In the genomic region with DNA sequence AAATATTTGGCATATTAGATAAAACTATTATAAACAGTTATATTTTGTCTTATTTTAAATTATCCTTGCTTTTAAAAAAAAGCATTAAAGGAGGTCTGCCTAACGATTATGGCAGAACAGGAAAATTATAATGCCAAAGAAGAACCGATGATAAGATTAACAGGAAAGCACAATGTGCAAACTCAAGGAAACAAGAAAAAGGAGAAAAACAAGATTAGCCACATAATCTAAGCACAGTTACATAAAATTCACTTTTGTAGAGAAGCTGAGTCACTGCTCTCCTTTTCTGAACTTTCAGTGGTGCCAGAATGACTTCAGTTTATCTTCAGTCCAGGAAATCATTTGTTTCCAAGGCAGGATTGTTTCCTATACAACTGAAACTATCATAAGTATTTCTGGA, we compare ENCODE assay signal across 24 mouse cellular contexts.
A peak's percentile ranks its signal among the peaks of the same experiment; 100 is the strongest.
DNase-seq lines count a peak whose midpoint lies in the region; ATAC-seq and TF ChIP-seq lines count a peak whose summit lies in the region.
"Had no signal": no experiment of that assay in that cellular context is flagged by ENCODE, and none has a peak within 500 bp of the region (broad histone marks: within the 10 kb centered on the region; RNA-seq: fewer than 3 reads in every experiment).

No protein-coding gene starts in this region.

- no peaks in the 10 kb centered on the region for H3K9me3 ChIP-seq in MEL (replicated peaks; ENCODE audit: insufficient read depth, low read length)
- no peaks in the 10 kb centered on the region for H3K9me3 ChIP-seq in intestine, embryonic 15.5 days
- no peaks in the 10 kb centered on the region for H3K9me3 ChIP-seq in midbrain, embryonic 11.5 days (ENCODE audit: control insufficient read depth, low read length)
- H3K9me3 ChIP-seq: G1E had no signal

- no peaks in the 10 kb centered on the region; a peak in 1 of 4 replicates for H3K36me3 ChIP-seq in MEL (ENCODE audit: control insufficient read depth in 1 of 2, insufficient read depth in 2 of 2, low read length in 2 of 2)
- no peaks in the 10 kb centered on the region for H3K36me3 ChIP-seq in intestine, embryonic 15.5 days
- H3K36me3 ChIP-seq in midbrain, embryonic 11.5 days (ENCODE audit: control insufficient read depth, insufficient read depth, low read length): no peaks in the 10 kb centered on the region
- H3K36me3 ChIP-seq: G1E had no signal

- H3K4me1 ChIP-seq in MEL (ENCODE audit: control insufficient read depth in 1 of 2, insufficient read depth in 2 of 2, low read length in 2 of 2): peaks cover 0 to 4% of the 10 kb centered on the region in 2 experiments; a peak in 2 of 4 replicates
- H3K4me1 ChIP-seq in intestine, embryonic 15.5 days (replicated peaks): no peaks in the 10 kb centered on the region
- no peaks in the 10 kb centered on the region for H3K4me1 ChIP-seq in midbrain, embryonic 11.5 days (ENCODE audit: control insufficient read depth, insufficient read depth, low read length)

- H3K79me2 ChIP-seq in MEL (ENCODE audit: control insufficient read depth, insufficient read depth, low read length, poor library complexity): no peaks in the 10 kb centered on the region

- 79% methylated on average over 2 of the region's 2 CpGs for WGBS in intestine, embryonic 15.5 days
- WGBS in midbrain, embryonic 11.5 days: 99% methylated on average over 2 of the region's 2 CpGs

- no peak overlapping the region for H3K4me3 ChIP-seq in MEL (ENCODE audit: control insufficient read depth in 1 of 2, insufficient read depth in 1 of 2, low read depth in 2 of 2, low read length in 2 of 2)
- H3K4me3 ChIP-seq in intestine, embryonic 15.5 days (replicated peaks): no peak overlapping the region
- no peak overlapping the region for H3K4me3 ChIP-seq in midbrain, embryonic 11.5 days (ENCODE audit: low read depth, low read length)

- H3K9ac ChIP-seq in MEL (ENCODE audit: control insufficient read depth, low read depth, low read length, poor library complexity, severe bottlenecking): no peak overlapping the region
- no peak overlapping the region for H3K9ac ChIP-seq in intestine, embryonic 15.5 days
- H3K9ac ChIP-seq in midbrain, embryonic 11.5 days (ENCODE audit: low read length): no peak overlapping the region

- DNase-seq in 416B (ENCODE audit: low read depth): peak; percentile 48
- DNase-seq in MEL (ENCODE audit: low read depth, low spot score): peak; percentile 8
- DNase-seq in brain, adult 2 months (ENCODE audit: low read depth, low spot score): peak; percentile 3
- no peak for DNase-seq in B cell, adult 2 months
- no peak for DNase-seq in midbrain, embryonic 11.5 days (ENCODE audit: low spot score, missing footprints)
- DNase-seq: adrenal gland, adult 2 months; adrenal gland, adult 8-10 months; adrenal gland, postnatal 10 days; adrenal gland, postnatal 14 days; adrenal gland, postnatal 25 days; adrenal gland, postnatal 36 days; cerebellum, adult 11 months; cerebellum, adult 11-12 months; cerebellum, adult 18-20 months; cerebellum, adult 2 months; cerebellum, adult 8-10 months; cerebellum, adult 9-10 months; cerebellum, adult 9-11 months had no signal

- no peak for TF ChIP-seq CTCF in MEL (IDR thresholded peaks at IDR 0.05 in 2 of 3, conservative IDR thresholded peaks at IDR 0.05 in 1 of 3; ENCODE audit: control insufficient read depth in 1 of 3, insufficient read depth in 1 of 3, low read depth in 2 of 3, low read length in 3 of 3, poor library complexity in 1 of 3, severe bottlenecking in 1 of 3)

- no peak for ATAC-seq in intestine, embryonic 15.5 days
- no peak for ATAC-seq in midbrain, embryonic 11.5 days (ENCODE audit: low FRiP score)
- ATAC-seq: activated CD4-positive, CD25-positive, alpha-beta regulatory T cell, adult 4 months; CD4-positive, CD25-positive, alpha-beta regulatory T cell, adult 4 months; Patski had no signal

- no peak for TF ChIP-seq RAD21 in MEL (IDR thresholded peaks at IDR 0.05; ENCODE audit: low read depth, low read length)

- TF ChIP-seq EP300 in MEL (IDR thresholded peaks at IDR 0.05; ENCODE audit: low read depth in 1 of 2, low read length in 2 of 2): peak; percentile 33 to 75; a peak in 1 of 4 replicates

- no peaks in the 10 kb centered on the region for H3K27me3 ChIP-seq in MEL (ENCODE audit: control insufficient read depth in 1 of 2, insufficient read depth in 2 of 2, low read length in 2 of 2)
- no peaks in the 10 kb centered on the region for H3K27me3 ChIP-seq in intestine, embryonic 15.5 days (replicated peaks)
- H3K27me3 ChIP-seq in midbrain, embryonic 11.5 days (ENCODE audit: control insufficient read depth, insufficient read depth, low read length): no peaks in the 10 kb centered on the region
- H3K27me3 ChIP-seq: CH12.LX had no signal

- H3K27ac ChIP-seq in MEL (ENCODE audit: control insufficient read depth, low read depth, low read length): no peak overlapping the region
- no peak overlapping the region for H3K27ac ChIP-seq in intestine, embryonic 15.5 days
- H3K27ac ChIP-seq in midbrain, embryonic 11.5 days (ENCODE audit: low read depth, low read length): no peak overlapping the region

- no peak for TF ChIP-seq POLR2A in MEL (IDR thresholded peaks at IDR 0.05; ENCODE audit: control insufficient read depth in 1 of 2, insufficient read depth in 1 of 2, low read depth in 1 of 2, low read length in 2 of 2, poor library complexity in 1 of 2)

- no peak overlapping the region for H3K4me2 ChIP-seq in intestine, embryonic 15.5 days (replicated peaks)
- H3K4me2 ChIP-seq in midbrain, embryonic 11.5 days: no peak overlapping the region

TF ChIP-seq in MEL, 35 proteins besides CTCF, POLR2A, EP300 and RAD21:
- peak; percentile 47 for TF ChIP-seq ETS1 (IDR thresholded peaks at IDR 0.05; ENCODE audit: low read depth, low read length)
- TF ChIP-seq E2F4 (IDR thresholded peaks at IDR 0.05; ENCODE audit: borderline replicate concordance, low read depth, low read length): no peak
- TF ChIP-seq GATA1 (IDR thresholded peaks at IDR 0.05; ENCODE audit: low read depth, low read length): peak; percentile 32; the same call in 1 of the 2 replicates
- TF ChIP-seq MAFK (IDR thresholded peaks at IDR 0.05; ENCODE audit: borderline replicate concordance, low read depth, low read length): 0 out of 2 replicates have a peak, but pooled peaks have one; percentile 15
- peak; percentile 58; the same call in 1 of the 2 replicates for TF ChIP-seq TCF12 (IDR thresholded peaks at IDR 0.05; ENCODE audit: low read depth, low read length)

Comparison
In these comparisons a context has a peak if more than half of its experiments do, and no peak if none do; other contexts are left out.
1. DNase-seq: peak in 416B (single experiment), MEL (single experiment) and brain, adult 2 months (single experiment); none in B cell, adult 2 months (0 of 2) and midbrain, embryonic 11.5 days (single experiment).